Mouse (Mus musculus) kidney, adult 2 months (tissue): Measurements from ENCODE around the gene Mical3.

Experiments used
- CTCF ChIP-seq: fragments of 200-500 bp; conservative IDR thresholded peaks from 2 replicates; pipeline ENCODE4 v1.5.1; 2011; ENCODE audit warnings: low read depth, mild to moderate bottlenecking, control low read depth, low read length, moderate library complexity, mixed read lengths; ENCODE audit not compliant: insufficient read depth, insufficient read length
- POLR2A ChIP-seq: fragments of 200-500 bp; IDR thresholded peaks from one replicate; pipeline ENCODE4 v1.6.1; 2011; ENCODE audit warnings: low read depth, low read length, control low read depth

DNA sequence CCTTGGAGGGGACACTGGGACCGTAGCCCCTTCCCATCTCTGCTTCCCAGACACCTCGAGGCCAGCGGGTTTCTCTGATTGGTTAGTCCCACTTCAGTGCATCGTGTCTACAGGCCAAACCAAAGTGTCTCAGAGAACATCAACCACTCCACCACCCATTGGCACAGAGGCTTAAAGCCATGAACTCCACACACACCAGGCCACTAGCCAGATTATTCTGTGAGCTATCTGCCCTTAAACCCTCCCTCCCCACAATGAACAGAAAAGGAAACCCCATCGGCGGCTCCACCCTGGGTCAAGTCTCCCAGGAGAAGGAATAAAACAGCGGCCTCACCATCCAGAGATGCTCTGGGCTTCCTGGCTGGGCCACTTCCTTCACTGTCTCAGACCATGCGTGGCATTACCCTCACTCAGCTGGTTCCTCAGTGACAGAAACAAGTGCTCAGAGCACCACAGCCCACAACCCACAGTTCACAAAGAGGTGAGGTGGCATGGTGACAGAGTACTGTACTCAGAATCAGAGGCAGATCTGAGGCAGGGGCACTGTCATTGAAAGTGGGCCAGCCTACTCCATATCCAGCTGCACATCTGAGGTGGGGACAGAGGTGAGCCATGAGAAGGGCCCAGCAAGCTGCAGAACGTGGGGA, 60.1 kb downstream of the Mical3 start:
- TF ChIP-seq CTCF (no peak), POLR2A (no peak)
